Mouse (Mus musculus): ENCODE data around the gene Il17rc. TPM values are rescaled to one million over a fixed set of nuclear protein-coding genes. Genes with fewer than 3 reads are reported as not detected.
A peak's percentile ranks its signal among the peaks of the same experiment; 100 is the strongest.

The Il17rc gene
- polyA plus RNA-seq (2017; shearing (Covaris generic)): under 1 TPM in 2 of 3 experiments, not detected in 1; 0.32 to 0.47 TPM

DNA sequence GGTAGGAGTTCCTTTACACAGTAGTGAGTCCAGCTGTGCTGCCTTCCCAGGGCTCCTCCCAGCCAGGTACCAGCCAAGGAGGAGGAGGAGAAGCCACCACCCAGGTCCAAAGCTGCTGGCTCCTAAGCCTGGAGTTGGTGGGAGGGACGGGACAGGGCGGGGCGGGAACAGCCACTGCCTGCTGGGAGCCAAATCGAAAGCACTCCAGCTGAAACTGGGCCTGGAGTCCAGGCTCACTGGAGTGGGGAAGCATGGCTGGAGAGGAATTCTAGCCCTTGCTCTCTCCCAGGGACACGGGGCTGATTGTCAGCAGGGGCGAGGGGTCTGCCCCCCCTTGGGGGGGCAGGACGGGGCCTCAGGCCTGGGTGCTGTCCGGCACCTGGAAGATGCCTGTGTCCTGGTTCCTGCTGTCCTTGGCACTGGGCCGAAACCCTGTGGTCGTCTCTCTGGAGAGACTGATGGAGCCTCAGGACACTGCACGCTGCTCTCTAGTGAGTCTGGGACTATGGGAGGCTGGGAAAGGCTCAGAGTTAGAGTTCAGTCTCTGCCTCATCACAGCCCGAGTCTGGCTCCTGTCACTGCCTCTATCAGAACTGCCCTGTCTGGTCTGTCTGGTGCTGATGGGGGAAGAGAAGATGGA is at the start of gene Il17rc:
Gene Il17rc (plus strand): TSS at position 131 of the 640 bp plus-strand sequence.
- ATAC-seq: no peak

GRCm38 (mm10) chr6:113423000-113423399 is 48.2 kb upstream of the Il17rc start:
- ATAC-seq: no peak

- ATAC-seq: no peak
These were observed 47.0 kb upstream of the Il17rc start for GRCm38 (mm10) chr6:113424187-113424586.

DNA sequence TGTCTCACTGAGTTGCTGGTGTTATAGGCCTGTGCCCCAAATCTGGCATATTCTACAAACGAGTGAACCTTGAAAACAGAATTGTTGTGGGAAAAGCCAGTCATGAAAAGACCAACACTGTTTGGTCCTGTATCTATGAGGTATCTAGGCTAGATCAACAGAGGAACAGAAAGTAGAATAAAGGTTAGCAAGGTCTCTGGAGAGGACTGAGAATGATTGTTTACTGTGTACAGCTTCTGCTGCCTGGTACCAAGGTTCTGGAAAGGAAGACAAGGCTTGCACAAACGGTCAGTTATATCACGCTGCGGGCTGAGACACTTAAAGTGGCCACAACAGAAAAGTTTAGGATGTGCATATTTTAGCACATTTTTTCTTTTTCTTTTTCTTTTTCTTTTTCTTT is 44.5 kb upstream of the Il17rc start:
- no peak for ATAC-seq

- no peak for ATAC-seq
These were observed 43.8 kb upstream of the Il17rc start for GRCm38 (mm10) chr6:113427397-113427796.

- ATAC-seq: no peak
These were observed 43.2 kb upstream of the Il17rc start for GRCm38 (mm10) chr6:113428006-113428405.

DNA sequence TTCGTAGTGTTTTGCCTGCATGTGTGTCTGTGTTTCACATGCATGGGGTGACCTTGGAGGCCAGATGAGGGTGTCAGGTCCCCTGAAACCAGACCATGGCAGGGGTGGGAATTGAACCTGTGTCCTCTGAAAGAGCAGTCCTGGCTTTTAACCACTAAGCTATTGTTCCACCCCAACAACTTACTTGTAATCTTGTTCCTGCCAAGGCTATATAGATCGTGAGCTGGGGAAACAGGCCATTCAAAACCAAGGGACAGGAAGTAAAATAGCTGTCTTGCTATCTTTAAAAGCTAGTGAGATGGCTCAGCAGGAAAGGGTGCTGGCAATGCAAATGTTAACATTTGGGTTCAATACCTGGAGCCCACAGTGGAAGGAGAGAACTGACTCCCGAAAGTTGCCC is 41.3 kb upstream of the Il17rc start:
- no peak for ATAC-seq

DNA sequence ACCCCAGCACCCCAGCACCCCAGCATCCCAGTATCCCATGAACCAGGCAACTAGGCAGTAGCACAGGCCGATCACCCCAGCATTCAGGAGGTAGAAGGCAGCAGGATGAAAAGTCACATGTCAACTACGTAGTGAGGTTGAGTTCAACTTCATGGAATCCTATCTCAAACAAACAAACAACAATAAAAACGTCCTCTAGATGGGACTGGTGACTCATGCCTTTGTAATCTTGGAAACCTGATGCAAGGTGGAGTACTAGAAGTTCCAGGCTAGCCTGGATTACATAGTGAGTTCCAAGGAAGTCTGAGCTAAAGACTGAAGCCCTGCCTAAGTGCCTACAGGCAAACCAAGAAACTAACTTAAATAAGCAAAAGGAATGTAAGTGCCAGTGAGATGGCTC is 40.4 kb upstream of the Il17rc start:
- ATAC-seq: no peak

GRCm38 (mm10) chr6:113431801-113432200 is 39.4 kb upstream of the Il17rc start:
- no peak for ATAC-seq

- ATAC-seq: no peak
These were observed 37.6 kb upstream of the Il17rc start for GRCm38 (mm10) chr6:113433661-113434060.

- no peak for ATAC-seq
These were observed 36.5 kb upstream of the Il17rc start for GRCm38 (mm10) chr6:113434691-113435090.

GRCm38 (mm10) chr6:113435664-113436205 is 35.5 kb upstream of the Il17rc start, which contains the start of gene Cidec:
Gene Cidec, minus strand, starts transcription at chr6:113435760.
- ATAC-seq: no peak

- no peak for ATAC-seq
These were observed 34.1 kb upstream of the Il17rc start for GRCm38 (mm10) chr6:113437135-113437534.

GRCm38 (mm10) chr6:113438721-113439430 is 32.4 kb upstream of the Il17rc start:
- ATAC-seq: no peak

GRCm38 (mm10) chr6:113440686-113441085 is 30.5 kb upstream of the Il17rc start:
- ATAC-seq: no peak

DNA sequence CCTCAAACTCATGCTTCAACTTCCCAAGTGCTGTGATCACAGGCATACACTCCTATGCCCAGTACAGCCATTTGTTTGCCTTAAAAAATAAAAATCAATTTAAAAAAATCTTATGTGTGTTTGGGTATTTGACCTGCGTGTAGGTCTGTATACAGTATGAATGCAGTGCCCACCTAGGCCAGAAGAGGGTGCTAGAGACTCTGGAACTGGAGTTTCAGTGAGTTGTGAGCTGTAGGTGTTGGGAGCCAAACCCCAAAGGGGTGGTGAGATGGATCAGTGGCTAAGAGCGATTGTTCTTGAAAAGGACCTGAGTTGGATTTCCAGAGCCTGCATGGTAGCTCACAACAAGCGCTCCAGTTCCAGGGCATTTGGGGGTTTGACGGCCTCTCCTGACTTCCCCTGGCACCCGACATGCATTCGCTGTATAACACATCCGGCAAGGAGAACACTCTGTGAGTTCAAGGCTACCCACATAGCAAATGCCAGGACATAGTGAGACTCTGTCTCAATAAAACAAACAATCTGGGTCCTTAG is 30.0 kb upstream of the Il17rc start:
- peak; percentile 68 for ATAC-seq

DNA sequence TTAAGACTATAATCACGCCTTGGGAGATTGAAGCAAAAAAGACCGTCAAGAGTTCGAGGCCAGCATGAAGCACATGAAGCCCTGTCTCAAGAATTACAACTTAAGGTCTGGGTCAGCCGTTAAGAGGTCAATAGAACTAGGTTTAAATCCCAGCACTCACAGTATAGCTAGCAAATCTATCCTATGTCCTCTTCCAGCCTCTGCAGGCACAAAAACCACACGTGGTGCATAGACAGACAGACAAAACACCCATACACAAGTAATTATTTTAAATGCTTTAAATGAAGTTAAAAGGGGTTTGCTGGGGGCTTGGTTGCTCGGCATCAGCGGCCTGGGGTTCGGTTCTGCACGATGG is 29.2 kb upstream of the Il17rc start:
- ATAC-seq: peak; percentile 14

DNA sequence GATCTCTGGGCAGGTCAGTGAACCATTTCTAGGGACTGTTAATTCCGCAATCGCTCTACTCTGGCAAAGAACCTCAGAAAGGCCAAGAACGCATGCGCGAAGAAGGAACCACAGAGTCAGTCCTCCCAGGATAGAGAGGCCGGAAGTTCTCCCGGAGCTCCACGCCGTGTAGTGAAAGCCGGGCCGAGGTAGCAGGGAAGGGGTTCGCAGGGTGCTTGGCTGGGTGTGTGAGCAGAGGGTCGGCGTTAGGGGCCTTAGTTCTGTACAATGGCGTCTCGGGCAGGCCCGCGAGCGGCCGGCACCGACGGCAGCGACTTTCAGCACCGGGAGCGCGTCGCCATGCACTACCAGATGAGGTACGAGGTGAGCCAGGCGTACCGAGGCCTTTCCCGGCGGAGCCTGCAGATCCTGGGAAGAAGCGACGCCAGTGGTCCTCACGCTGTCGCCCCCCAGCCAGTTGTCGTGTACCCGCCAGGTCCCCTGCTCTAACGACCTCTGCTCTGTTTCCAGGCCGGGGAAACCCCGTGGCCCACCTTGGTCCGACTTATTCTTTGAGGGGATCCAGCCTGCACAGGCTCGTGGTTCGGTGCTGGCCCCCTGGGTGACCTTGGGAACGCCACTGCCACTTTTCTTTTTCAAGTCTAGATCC is 28.7 kb upstream of the Il17rc start, which contains the start of gene Jagn1:
Gene Jagn1 (plus strand): TSS at position 128 of the 649 bp plus-strand sequence.
- peak; percentile 93 for ATAC-seq

- ATAC-seq: no peak
These were observed 28.1 kb upstream of the Il17rc start for GRCm38 (mm10) chr6:113443091-113443490.

DNA sequence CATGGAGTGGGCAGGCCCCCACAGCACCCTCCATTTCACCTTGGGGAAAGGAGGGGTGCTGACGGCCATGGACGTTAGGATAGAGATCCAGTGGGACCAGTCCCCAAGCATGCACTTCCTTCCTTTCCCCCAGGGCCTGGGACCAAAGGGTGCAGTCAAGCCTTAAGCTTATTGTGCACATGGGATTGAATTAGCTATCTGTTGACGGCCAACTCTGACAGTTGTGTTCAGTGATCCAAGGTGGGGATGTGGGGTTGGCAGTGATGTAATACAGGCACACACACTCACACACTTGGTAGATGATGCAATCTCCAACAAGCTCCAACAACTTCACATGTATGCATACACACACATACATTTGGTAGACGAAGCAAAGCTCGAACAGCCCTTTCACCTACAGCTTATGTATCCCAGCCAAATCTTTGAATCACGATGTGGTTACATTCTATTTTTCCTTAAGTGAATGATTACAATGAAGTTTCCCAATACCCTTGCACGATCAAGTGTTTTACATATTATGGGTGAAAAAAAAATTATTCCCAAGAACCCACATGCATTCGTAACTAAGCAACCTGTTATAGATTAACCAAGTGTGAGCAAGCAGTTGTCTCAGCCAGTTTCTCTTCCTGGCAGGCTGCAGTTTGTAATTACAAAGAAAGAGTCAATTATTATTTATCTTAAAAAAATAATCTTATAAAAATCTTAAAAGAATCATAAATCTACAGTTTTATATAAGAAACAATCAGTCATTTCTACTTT is 26.8 kb upstream of the Il17rc start:
- no peak for ATAC-seq

DNA sequence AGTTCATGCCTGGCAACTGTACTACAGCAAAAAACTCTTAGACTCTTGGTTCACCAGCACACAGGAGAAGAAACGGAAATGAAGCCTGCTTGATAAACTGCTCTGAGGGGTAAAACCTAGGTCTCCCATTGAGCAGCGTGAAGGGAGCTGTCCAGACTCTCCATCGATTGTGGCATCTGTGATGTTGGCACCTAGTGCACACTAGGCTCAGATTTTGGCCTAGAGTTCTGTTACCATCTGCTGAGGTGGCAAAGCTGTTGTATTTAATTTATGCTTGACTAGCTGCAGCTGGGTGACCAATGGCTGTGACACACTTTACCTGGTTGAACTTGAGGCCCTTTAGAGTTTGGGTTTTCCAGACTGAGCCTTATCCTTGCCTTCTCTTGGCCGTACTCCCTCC is 23.6 kb upstream of the Il17rc start:
- ATAC-seq: no peak

DNA sequence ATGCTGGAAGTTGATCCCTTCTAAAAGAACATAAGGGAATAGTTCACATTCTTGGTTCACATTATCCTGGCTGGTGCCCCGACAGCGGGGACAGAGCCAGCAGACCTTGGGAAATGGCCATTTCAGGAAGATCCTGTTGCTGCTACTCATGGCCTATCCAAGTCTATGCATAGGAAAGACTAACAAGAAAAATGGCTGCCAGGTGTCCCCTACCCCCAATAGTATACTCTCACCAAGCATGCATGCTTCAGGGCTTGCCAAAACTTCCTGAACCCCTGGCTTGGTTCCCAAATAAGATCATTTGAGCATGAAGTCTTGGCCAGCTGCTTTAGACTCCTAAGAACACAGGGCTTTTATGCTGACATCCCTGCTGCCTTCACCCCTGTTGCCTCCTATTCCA is 19.4 kb upstream of the Il17rc start:
- ATAC-seq: no peak

All from inflammation-experienced regulatory T-cells, adult 6 months (primary cell).